Mouse (Mus musculus): Measurements from ENCODE around the gene Zbed3. TPM values are rescaled to one million over a fixed set of nuclear protein-coding genes. Genes with fewer than 3 reads are reported as not detected.

The Zbed3 gene
- total RNA-seq, 1 experiment from 2014 or later: 10.4 TPM

GRCm38 (mm10) chr13:95382418-95382817, 59.0 kb downstream of the Zbed3 start:
- peak; percentile 53 to 84; a peak in 2 of 4 replicates for ATAC-seq (replicated peaks in 1 of 2; ENCODE audit: insufficient read depth in 1 of 2, low FRiP score in 2 of 2, low TSS enrichment in 1 of 2, low read depth in 1 of 2, poor library complexity in 2 of 2, severe bottlenecking in 2 of 2)

Other genes starting within 250 kb of the Zbed3 start
- gene Pde8b, start 73.3 kb upstream of the Zbed3 start, total RNA-seq (2017): 0.13 TPM in 1 of 2 replicates, not detected in the other
- gene Aggf1, start 51.7 kb downstream of the Zbed3 start, total RNA-seq (2017): 47.8 and 54.0 TPM in 2 replicates
- not detected in 2 replicates for gene Crhbp, start 121.3 kb downstream of the Zbed3 start, total RNA-seq (2017)
- not detected in 2 replicates for gene S100z, start 155.1 kb downstream of the Zbed3 start, total RNA-seq (2017)
- gene F2rl1, start 201.6 kb downstream of the Zbed3 start, total RNA-seq (2017): not detected in 2 replicates

All from hematopoietic stem cell, adult 5-6 weeks (primary cell).